Mouse (Mus musculus) left cerebral cortex, adult 11 months (tissue): ENCODE results near the gene Itk.
"Not testable (repeated sequence)": the region's sequence is repeated elsewhere in the genome, so short reads cannot be mapped to it uniquely, and the experiment has no call there.

Source experiments
- DNase-seq: peaks from one replicate; pipeline ENCODE4 v3.0.0; 2022; ENCODE audit warnings: low spot score

Itk gene

GRCm38 (mm10) chr11:46389336-46390117 lies at the start of gene Itk:
Gene Itk, minus strand, starts transcription at chr11:46389515.
- DNase-seq: no peak

GRCm38 (mm10) chr11:46437459-46438000 lies 48.2 kb upstream of the Itk start:
- no peak for DNase-seq

GRCm38 (mm10) chr11:46436760-46437458 lies 47.6 kb upstream of the Itk start, which contains the start of gene Med7:
Gene Med7, plus strand, starts transcription at chr11:46436925.
- DNase-seq: peak; percentile 94

- DNase-seq: no peak
These were observed 46.0 kb upstream of the Itk start for GRCm38 (mm10) chr11:46435363-46435762.

GRCm38 (mm10) chr11:46431129-46431528 lies 41.8 kb upstream of the Itk start:
- DNase-seq: peak; percentile 81

GRCm38 (mm10) chr11:46430123-46430522 lies 40.8 kb upstream of the Itk start:
- DNase-seq: no peak

- DNase-seq: not testable (repeated sequence)
These were observed 38.8 kb upstream of the Itk start for GRCm38 (mm10) chr11:46428131-46428530.

GRCm38 (mm10) chr11:46421086-46421888 lies 32.0 kb upstream of the Itk start:
- no peak for DNase-seq

GRCm38 (mm10) chr11:46418860-46419259 lies 29.5 kb upstream of the Itk start:
- DNase-seq: no peak

- no peak for DNase-seq
These were observed 29.1 kb upstream of the Itk start for GRCm38 (mm10) chr11:46418438-46418837.

GRCm38 (mm10) chr11:46410018-46410563 lies 20.8 kb upstream of the Itk start:
- no peak for DNase-seq

- no peak for DNase-seq
These were observed 17.4 kb upstream of the Itk start for GRCm38 (mm10) chr11:46406721-46407120.

GRCm38 (mm10) chr11:46404986-46405385 lies 15.7 kb upstream of the Itk start:
- no peak for DNase-seq

- no peak for DNase-seq
These were observed 12.2 kb upstream of the Itk start for GRCm38 (mm10) chr11:46401555-46401954.

- DNase-seq: no peak
These were observed 9.6 kb upstream of the Itk start for GRCm38 (mm10) chr11:46398933-46399383.

GRCm38 (mm10) chr11:46398473-46398872 lies 9.2 kb upstream of the Itk start:
- no peak for DNase-seq

GRCm38 (mm10) chr11:46397900-46398299 lies 8.6 kb upstream of the Itk start:
- DNase-seq: no peak

GRCm38 (mm10) chr11:46396860-46397179 lies 7.5 kb upstream of the Itk start:
- DNase-seq: no peak

- no peak for DNase-seq
These were observed 7.0 kb upstream of the Itk start, which contains the start of gene Fam71b for GRCm38 (mm10) chr11:46396167-46396859. Gene Fam71b, plus strand, starts transcription at chr11:46396559.

GRCm38 (mm10) chr11:46395698-46396097 lies 6.4 kb upstream of the Itk start:
- DNase-seq: no peak

GRCm38 (mm10) chr11:46395088-46395487 lies 5.8 kb upstream of the Itk start:
- no peak for DNase-seq
